Mouse (Mus musculus) small intestine, adult 2 months (tissue): ENCODE results near the gene Neurog1. TPM values are rescaled to one million over a fixed set of nuclear protein-coding genes. Genes with fewer than 3 reads are reported as not detected.
A peak's percentile ranks its signal among the peaks of the same experiment; 100 is the strongest.

Experiments used
- H3K27ac ChIP-seq: fragments of 200-500 bp; 2 replicates; pipeline ENCODE4 v1.5.1; 2012; ENCODE audit warnings: low read depth, low read length, control low read depth, inconsistent platforms; ENCODE audit not compliant: insufficient read depth
- H3K27me3 ChIP-seq: fragments of 200-500 bp; 2 replicates; pipeline ENCODE4 v1.6.1; 2012; ENCODE audit warnings: mild to moderate bottlenecking, moderate library complexity, low read length, inconsistent platforms; ENCODE audit not compliant: control insufficient read depth, insufficient read depth
- H3K36me3 ChIP-seq: fragments of 200-500 bp; 2 replicates; pipeline ENCODE4 v1.6.1; 2012; ENCODE audit warnings: mild to moderate bottlenecking, low read length, control low read depth, inconsistent platforms; ENCODE audit not compliant: control insufficient read depth, insufficient read depth
- H3K4me1 ChIP-seq: fragments of 200-500 bp; 2 replicates; pipeline ENCODE4 v1.6.1; 2012; ENCODE audit warnings: low read length, inconsistent platforms, mixed read lengths; ENCODE audit not compliant: control insufficient read depth, insufficient read depth, insufficient read length
- H3K4me3 ChIP-seq: fragments of 200-500 bp; 2 replicates; pipeline ENCODE4 v1.5.1; 2012; ENCODE audit warnings: low read depth, mild to moderate bottlenecking, control low read depth, inconsistent platforms, low read length, moderate library complexity
- CTCF ChIP-seq: fragments of 200-500 bp; IDR thresholded peaks from 2 replicates; pipeline ENCODE4 v1.5.1; 2012; ENCODE audit warnings: low read depth, mild to moderate bottlenecking, control low read depth, inconsistent platforms, low read length, moderate library complexity, mixed read lengths; ENCODE audit not compliant: insufficient replicate concordance, insufficient read length; ENCODE audit errors: extremely low read depth
- POLR2A ChIP-seq: fragments of 200-500 bp; IDR thresholded peaks from 2 replicates; pipeline ENCODE4 v1.6.1; 2012; ENCODE audit warnings: low read depth, mild to moderate bottlenecking, control low read depth, inconsistent platforms, low read length, moderate library complexity
- WGBS: fragments of 180-500 bp; shearing (Covaris S2); methylation state at CpG from one replicate; pipeline ENCODE4 v1.1.7; 2018; 5-methylcytosine and 5-hydroxymethylcytosine counted together
- polyA plus RNA-seq: library from polyadenylated mRNA; depleted of rRNA; stranded (reverse); fragments of >200 nt; gene quantifications from 2 replicates; pipeline ENCODE4 v1.2.3, GENCODE M21; 2012

The Neurog1 gene
- polyA plus RNA-seq, 1 experiment = not detected

DNA sequence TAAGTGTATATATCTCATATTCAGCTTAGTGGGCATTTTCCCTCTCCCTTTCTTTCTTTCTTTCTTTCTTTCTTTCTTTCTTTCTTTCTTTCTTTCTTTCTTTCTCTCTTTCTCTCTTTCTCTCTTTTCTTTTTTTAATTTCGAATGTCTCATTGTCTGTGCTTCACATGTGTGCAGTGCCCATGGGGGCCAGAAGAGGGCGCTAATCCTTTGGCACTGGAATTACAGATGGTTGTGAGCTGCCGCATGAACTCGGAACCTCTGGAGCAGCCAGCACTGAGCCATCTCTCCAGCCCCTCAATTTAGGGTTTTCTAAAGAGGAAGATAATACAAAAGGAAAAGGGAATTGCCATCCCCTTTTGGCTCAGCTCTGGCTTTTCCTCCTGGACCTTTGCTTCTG lies 15.4 kb upstream of the Neurog1 start:
- H3K27ac ChIP-seq = no peak overlapping the region
- WGBS = 76% methylated on average over 4 of the region's 4 CpGs
- no peaks in the 10 kb centered on the region; the same call in 1 of the 2 replicates for H3K27me3 ChIP-seq
- H3K36me3 ChIP-seq = no peaks in the 10 kb centered on the region
- no peak overlapping the region for H3K4me3 ChIP-seq
- TF ChIP-seq CTCF (no peak), POLR2A (no peak)
- H3K4me1 ChIP-seq = no peaks in the 10 kb centered on the region

DNA sequence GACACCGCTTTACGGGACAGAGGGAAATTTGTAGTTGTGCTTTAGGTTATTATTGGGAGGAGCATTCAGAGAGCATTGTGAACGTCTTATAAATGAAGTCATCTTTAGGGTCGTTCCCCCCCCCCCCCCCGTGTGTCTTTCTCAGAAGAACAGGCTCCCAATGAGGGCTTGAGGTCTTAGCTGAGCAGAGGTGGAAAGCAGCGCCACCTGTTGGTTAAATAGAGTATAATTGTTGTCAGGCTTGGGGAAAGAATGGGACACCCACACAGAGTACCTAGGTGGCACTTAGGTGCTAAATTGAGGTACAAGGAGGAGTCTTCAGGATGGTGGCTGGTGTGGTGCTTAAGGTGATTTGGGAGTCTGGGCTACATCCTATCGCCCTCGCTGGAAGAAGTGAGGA lies 14.5 kb upstream of the Neurog1 start:
- Histone ChIP-seq H3K4me3 (no peak overlapping the region), H3K4me1 (no peaks in the 10 kb centered on the region), H3K27me3 (no peaks in the 10 kb centered on the region; the same call in 1 of the 2 replicates), H3K27ac (no peak overlapping the region), H3K36me3 (no peaks in the 10 kb centered on the region)
- TF ChIP-seq POLR2A (no peak), CTCF (peak; percentile 52; the same call in 1 of the 2 replicates)
- WGBS = 40% methylated on average over 8 of the region's 8 CpGs

DNA sequence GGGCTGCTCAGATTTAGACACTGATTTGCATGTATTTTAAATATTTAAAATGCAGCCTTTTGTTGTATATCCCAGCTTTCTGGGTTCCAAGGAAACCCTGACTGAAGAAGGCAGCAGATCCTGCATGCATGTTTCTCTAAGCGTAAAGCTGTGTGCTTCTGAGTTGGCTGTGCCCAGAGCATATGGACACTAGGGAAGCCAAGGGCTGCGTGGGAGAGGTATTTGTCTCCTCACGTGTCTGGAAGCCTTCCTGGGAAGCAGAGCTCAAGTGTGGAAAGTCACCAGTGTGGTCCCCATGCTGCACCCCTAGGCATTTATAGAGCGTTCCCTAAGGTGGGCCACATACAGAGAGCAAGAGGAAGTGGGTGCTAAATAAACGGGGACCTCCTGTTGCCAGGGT lies 13.7 kb upstream of the Neurog1 start:
- H3K27me3 ChIP-seq = peaks cover 2% of the 10 kb centered on the region; the same call in 1 of the 2 replicates
- H3K27ac ChIP-seq = no peak overlapping the region
- H3K4me1 ChIP-seq = no peaks in the 10 kb centered on the region
- WGBS = 62% methylated on average over 5 of the region's 5 CpGs
- no peaks in the 10 kb centered on the region for H3K36me3 ChIP-seq
- TF ChIP-seq CTCF (no peak), POLR2A (no peak)
- H3K4me3 ChIP-seq = no peak overlapping the region

DNA sequence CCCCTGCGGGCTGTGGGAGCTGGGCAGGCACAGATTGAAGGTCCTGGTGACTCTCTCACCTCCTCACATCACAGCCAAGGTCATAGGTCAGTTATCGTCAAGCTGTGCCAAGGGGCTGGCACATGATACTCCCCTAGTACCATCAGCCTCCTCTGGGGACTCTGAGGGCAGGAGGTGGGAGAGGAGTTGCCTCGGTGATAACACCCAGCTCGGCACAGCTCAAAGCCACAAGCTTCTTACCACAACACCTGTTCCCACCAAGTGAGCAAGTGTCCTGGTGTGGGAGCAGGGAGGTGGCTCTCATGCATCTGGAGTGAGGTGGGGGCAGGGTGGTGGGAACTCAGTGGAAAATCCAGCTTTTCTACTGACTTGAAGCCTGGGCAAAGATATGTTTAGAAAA lies 10.3 kb upstream of the Neurog1 start:
- peaks cover 4% of the 10 kb centered on the region; the same call in 1 of the 2 replicates for H3K4me1 ChIP-seq
- no peaks in the 10 kb centered on the region for H3K36me3 ChIP-seq
- H3K27ac ChIP-seq = no peak overlapping the region
- WGBS = 45% methylated on average over 4 of the region's 4 CpGs
- H3K27me3 ChIP-seq = peaks cover 34% of the 10 kb centered on the region
- H3K4me3 ChIP-seq = no peak overlapping the region
- TF ChIP-seq POLR2A (no peak), CTCF (no peak)

DNA sequence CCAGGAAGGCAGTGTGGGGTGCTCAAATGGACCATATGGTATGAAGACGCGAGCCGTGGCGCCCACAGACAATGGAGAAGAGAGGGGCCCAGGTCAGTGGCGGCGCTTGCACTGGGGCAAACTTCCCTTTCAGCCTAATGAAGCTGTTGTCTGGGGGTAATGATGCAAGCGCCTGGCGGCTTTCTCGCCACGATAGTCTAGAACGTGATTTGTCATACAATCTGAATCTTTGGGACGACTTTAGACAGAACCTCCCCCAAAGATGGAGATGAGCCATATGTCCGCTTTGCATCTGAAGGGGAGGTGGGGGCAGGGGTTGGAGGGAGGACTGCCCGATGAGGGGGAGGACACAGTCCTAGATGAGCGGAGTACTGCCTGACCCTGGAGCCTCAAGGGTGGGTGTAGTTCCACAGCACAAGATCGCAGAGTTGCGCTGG lies 8.4 kb upstream of the Neurog1 start:
- Histone ChIP-seq H3K4me1 (peaks cover 4% of the 10 kb centered on the region; the same call in 1 of the 2 replicates), H3K4me3 (no peak overlapping the region), H3K27me3 (peaks cover 48% of the 10 kb centered on the region), H3K27ac (no peak overlapping the region), H3K36me3 (no peaks in the 10 kb centered on the region)
- WGBS = 7% methylated on average over 17 of the region's 17 CpGs
- TF ChIP-seq CTCF = no peak

GRCm38 (mm10) chr13:56259926-56260250 lies 7.9 kb upstream of the Neurog1 start:
- TF ChIP-seq POLR2A (no peak), CTCF (no peak)
- 7% methylated on average over 5 of the region's 5 CpGs for WGBS
- Histone ChIP-seq H3K4me1 (peaks cover 4% of the 10 kb centered on the region; the same call in 1 of the 2 replicates), H3K4me3 (no peak overlapping the region), H3K36me3 (no peaks in the 10 kb centered on the region), H3K27me3 (peaks cover 48% of the 10 kb centered on the region), H3K27ac (no peak overlapping the region)

DNA sequence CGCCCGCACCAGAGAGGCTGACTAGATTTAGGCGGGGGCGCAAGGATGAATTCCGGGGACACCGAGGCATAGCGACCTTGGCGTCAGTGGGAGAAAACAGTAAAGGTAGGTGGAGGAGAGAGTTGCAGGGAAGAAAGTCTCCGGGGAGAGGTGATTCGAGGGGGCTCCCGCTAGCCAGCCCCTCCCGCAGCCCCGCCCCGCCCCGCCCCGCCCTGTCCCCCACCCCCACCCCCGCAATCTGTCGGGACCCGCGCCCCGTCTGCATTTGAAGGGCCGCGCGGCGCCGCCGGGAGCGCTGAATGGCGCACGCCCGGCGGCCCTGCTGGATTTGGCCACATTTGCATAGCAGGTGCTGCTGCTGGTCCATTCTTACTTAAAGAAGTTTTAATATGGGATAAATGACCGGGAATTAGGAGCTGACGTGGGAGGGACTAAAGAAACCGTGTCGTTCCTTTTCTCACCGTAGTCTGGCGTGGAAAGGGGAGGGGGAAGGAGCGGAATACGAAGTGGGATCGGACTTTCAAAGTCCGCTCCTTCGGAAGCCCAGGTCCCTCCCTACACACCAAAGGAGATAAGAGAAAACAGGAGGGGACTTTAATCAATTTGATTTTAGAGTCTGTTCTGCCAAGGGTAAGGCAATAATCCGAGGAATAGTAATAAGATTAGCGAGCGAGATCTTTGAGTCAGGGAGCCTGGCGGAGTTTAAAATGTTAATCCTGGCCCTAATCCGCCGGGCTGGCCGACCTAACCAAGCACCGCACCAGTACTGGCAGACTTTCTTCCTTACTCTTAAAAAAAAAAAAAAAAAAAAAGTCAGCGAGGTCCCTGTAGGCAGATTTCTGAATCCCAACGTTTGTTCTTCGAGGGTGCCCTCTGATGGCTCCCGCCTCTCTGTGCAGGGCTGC lies 7.3 kb upstream of the Neurog1 start:
- H3K27me3 ChIP-seq = peaks cover 54% of the 10 kb centered on the region
- H3K4me3 ChIP-seq = peak overlapping the region; percentile 22
- 3% methylated on average over 55 of the region's 55 CpGs for WGBS
- H3K36me3 ChIP-seq = no peaks in the 10 kb centered on the region
- H3K4me1 ChIP-seq = peaks cover 4% of the 10 kb centered on the region; the same call in 1 of the 2 replicates
- TF ChIP-seq POLR2A = no peak
- no peak for TF ChIP-seq CTCF
- no peak overlapping the region for H3K27ac ChIP-seq
